23 mouse cellular contexts compared by ENCODE assay signal in the genomic region with DNA sequence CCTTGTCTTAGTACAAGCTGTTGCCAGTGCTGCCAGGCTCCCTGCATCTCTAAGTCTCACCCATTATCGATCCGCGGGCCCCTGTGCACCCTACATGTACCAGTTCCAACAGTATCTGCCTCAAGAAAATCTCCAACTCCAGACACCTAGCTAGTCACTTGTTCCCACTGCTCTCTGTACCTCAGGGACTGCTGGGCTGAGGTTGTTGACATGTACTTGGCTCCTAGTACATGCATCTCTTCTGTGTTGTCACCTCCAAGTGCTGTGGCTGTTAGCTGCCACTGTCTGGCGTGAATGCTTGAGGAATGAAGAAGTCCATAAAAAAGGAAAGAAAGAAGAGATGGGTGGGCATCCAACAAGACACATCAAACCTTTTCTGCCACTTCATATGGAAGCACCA.
"Had no signal": no experiment of that assay in that cellular context is flagged by ENCODE, and none has a peak within 500 bp of the region (broad histone marks: within the 10 kb centered on the region; RNA-seq: fewer than 3 reads in every experiment).

No protein-coding gene starts in this region.

- H3K27ac ChIP-seq: heart, embryonic 10.5 days; hindbrain, embryonic 13.5 days; hindbrain, embryonic 15.5 days; hindbrain, postnatal 0 days; kidney, embryonic 15.5 days; kidney, postnatal 0 days; limb, embryonic 13.5 days; limb, embryonic 15.5 days; liver, embryonic 12.5 days; liver, embryonic 14.5 days had no signal

- H3K9ac ChIP-seq: forebrain, postnatal 0 days; heart, embryonic 12.5 days; hindbrain, embryonic 13.5 days; hindbrain, embryonic 15.5 days; kidney, embryonic 15.5 days; limb, embryonic 13.5 days; limb, embryonic 15.5 days; liver, embryonic 12.5 days; liver, embryonic 14.5 days had no signal

- H3K4me1 ChIP-seq: hindbrain, embryonic 13.5 days; hindbrain, embryonic 15.5 days; kidney, embryonic 15.5 days; liver, embryonic 12.5 days had no signal

- H3K9me3 ChIP-seq: heart, embryonic 10.5 days; heart, embryonic 12.5 days; hindbrain, embryonic 13.5 days; hindbrain, embryonic 15.5 days; kidney, embryonic 15.5 days; limb, embryonic 13.5 days; limb, embryonic 15.5 days; liver, embryonic 12.5 days had no signal

- H3K27me3 ChIP-seq: hindbrain, embryonic 13.5 days; hindbrain, embryonic 15.5 days; kidney, embryonic 15.5 days; liver, embryonic 12.5 days had no signal

- H3K4me3 ChIP-seq: heart, embryonic 10.5 days; heart, embryonic 12.5 days; hindbrain, embryonic 13.5 days; hindbrain, embryonic 15.5 days; kidney, embryonic 15.5 days; limb, embryonic 13.5 days; limb, embryonic 15.5 days; liver, embryonic 12.5 days had no signal

- H3K4me2 ChIP-seq: heart, embryonic 12.5 days; hindbrain, embryonic 13.5 days; hindbrain, embryonic 15.5 days; kidney, embryonic 15.5 days; limb, embryonic 13.5 days; limb, embryonic 15.5 days; liver, embryonic 12.5 days had no signal

- H3K36me3 ChIP-seq: heart, embryonic 10.5 days; heart, embryonic 12.5 days; hindbrain, embryonic 13.5 days; hindbrain, embryonic 15.5 days; limb, embryonic 13.5 days; limb, embryonic 15.5 days; liver, embryonic 12.5 days had no signal

- DNase-seq: forebrain, postnatal 0 days; gastrocnemius, postnatal 14 days; gastrocnemius, postnatal 36 days; kidney, adult 11 months; kidney, adult 2 months; kidney, adult 9 months; kidney, postnatal 14 days; kidney, postnatal 36 days; layer of hippocampus, adult 9-11 months; layer of hippocampus, postnatal 36 days; left cerebral cortex, postnatal 4 days had no signal

- ATAC-seq: forebrain, postnatal 0 days; hindbrain, postnatal 0 days; intestine, embryonic 16.5 days; liver, embryonic 12.5 days had no signal
